Mouse (Mus musculus): Measurements from ENCODE around the gene Ercc2. TPM values are rescaled to one million over a fixed set of nuclear protein-coding genes. Genes with fewer than 3 reads are reported as not detected.
A peak's percentile ranks its signal among the peaks of the same experiment; 100 is the strongest.

The Ercc2 gene
- polyA plus RNA-seq, 1 experiment = 46.3 TPM

- H3K4me1 ChIP-seq (ENCODE audit: control insufficient read depth, insufficient read depth, low read length) = no peaks in the 10 kb centered on the region; the same call in 1 of the 2 replicates
- no peak overlapping the region for H3K27ac ChIP-seq (ENCODE audit: insufficient read depth, low read length)
- H3K27me3 ChIP-seq (ENCODE audit: control insufficient read depth, insufficient read depth, low read length) = no peaks in the 10 kb centered on the region; the same call in 1 of the 2 replicates
- TF ChIP-seq POLR2A (IDR thresholded peaks at IDR 0.05; ENCODE audit: borderline replicate concordance, insufficient read depth, low read length) (no peak), CTCF (IDR thresholded peaks at IDR 0.05; ENCODE audit: borderline replicate concordance, insufficient read depth, low read depth, low read length) (no peak)
- H3K4me3 ChIP-seq (replicated peaks; ENCODE audit: insufficient read depth, low read depth, low read length) = no peak overlapping the region
- no peak for DNase-seq
- 44% methylated on average over 9 of the region's 9 CpGs for WGBS
Observed at GRCm38 (mm10) chr7:19402535-19403112, 20.8 kb downstream of the Ercc2 start.

- Histone ChIP-seq H3K27me3 (ENCODE audit: control insufficient read depth, insufficient read depth, low read length) (no peaks in the 10 kb centered on the region; the same call in 1 of the 2 replicates), H3K4me3 (replicated peaks; ENCODE audit: insufficient read depth, low read depth, low read length) (no peak within 1 kb of the TSS), H3K27ac (ENCODE audit: insufficient read depth, low read length) (no peak within 1 kb of the TSS), H3K4me1 (ENCODE audit: control insufficient read depth, insufficient read depth, low read length) (no peaks in the 10 kb centered on the region; the same call in 1 of the 2 replicates)
- TF ChIP-seq CTCF (IDR thresholded peaks at IDR 0.05; ENCODE audit: borderline replicate concordance, insufficient read depth, low read depth, low read length) (no peak), POLR2A (IDR thresholded peaks at IDR 0.05; ENCODE audit: borderline replicate concordance, insufficient read depth, low read length) (no peak)
- DNase-seq = peak; percentile 35 to 43
- under 1% methylated on average over 62 of the region's 62 CpGs for WGBS
Observed at GRCm38 (mm10) chr7:19403731-19404296, 22.0 kb downstream of the Ercc2 start, which contains the start of gene Klc3. TSS of gene Klc3 (minus strand) at chr7:19404104.

- no peak for DNase-seq
- H3K4me3 ChIP-seq (replicated peaks; ENCODE audit: insufficient read depth, low read depth, low read length) = no peak within 1 kb of the TSS
- H3K27ac ChIP-seq (ENCODE audit: insufficient read depth, low read length) = no peak within 1 kb of the TSS
- TF ChIP-seq POLR2A (IDR thresholded peaks at IDR 0.05; ENCODE audit: borderline replicate concordance, insufficient read depth, low read length) (no peak), CTCF (IDR thresholded peaks at IDR 0.05; ENCODE audit: borderline replicate concordance, insufficient read depth, low read depth, low read length) (no peak)
- H3K4me1 ChIP-seq (ENCODE audit: control insufficient read depth, insufficient read depth, low read length) = no peaks in the 10 kb centered on the region; the same call in 1 of the 2 replicates
- no peaks in the 10 kb centered on the region; the same call in 1 of the 2 replicates for H3K27me3 ChIP-seq (ENCODE audit: control insufficient read depth, insufficient read depth, low read length)
- 34% methylated on average over 7 of the region's 7 CpGs for WGBS
Observed at GRCm38 (mm10) chr7:19404476-19404875, 22.7 kb downstream of the Ercc2 start, which contains the start of gene Ckm. TSS of gene Ckm (plus strand) at chr7:19404776.

- Histone ChIP-seq H3K27ac (ENCODE audit: insufficient read depth, low read length) (no peak overlapping the region), H3K27me3 (ENCODE audit: control insufficient read depth, insufficient read depth, low read length) (no peaks in the 10 kb centered on the region; the same call in 1 of the 2 replicates), H3K4me3 (replicated peaks; ENCODE audit: insufficient read depth, low read depth, low read length) (no peak overlapping the region), H3K4me1 (ENCODE audit: control insufficient read depth, insufficient read depth, low read length) (no peaks in the 10 kb centered on the region; the same call in 1 of the 2 replicates)
- peak; percentile 63 to 84 for DNase-seq
- WGBS = 4% methylated on average over 19 of the region's 19 CpGs
- TF ChIP-seq CTCF (IDR thresholded peaks at IDR 0.05; ENCODE audit: borderline replicate concordance, insufficient read depth, low read depth, low read length) (peak; percentile 94), POLR2A (IDR thresholded peaks at IDR 0.05; ENCODE audit: borderline replicate concordance, insufficient read depth, low read length) (no peak)
Observed at GRCm38 (mm10) chr7:19405417-19405816, 23.6 kb downstream of the Ercc2 start.

- H3K27ac ChIP-seq (ENCODE audit: insufficient read depth, low read length) = no peak overlapping the region
- H3K27me3 ChIP-seq (ENCODE audit: control insufficient read depth, insufficient read depth, low read length) = no peaks in the 10 kb centered on the region
- 53% methylated on average over 6 of the region's 6 CpGs for WGBS
- no peak for DNase-seq
- no peak overlapping the region for H3K4me3 ChIP-seq (replicated peaks; ENCODE audit: insufficient read depth, low read depth, low read length)
- TF ChIP-seq CTCF (IDR thresholded peaks at IDR 0.05; ENCODE audit: borderline replicate concordance, insufficient read depth, low read depth, low read length) (no peak), POLR2A (IDR thresholded peaks at IDR 0.05; ENCODE audit: borderline replicate concordance, insufficient read depth, low read length) (no peak)
- H3K4me1 ChIP-seq (ENCODE audit: control insufficient read depth, insufficient read depth, low read length) = no peaks in the 10 kb centered on the region
Observed at GRCm38 (mm10) chr7:19409753-19410152, 27.9 kb downstream of the Ercc2 start.

GRCm38 (mm10) chr7:19410766-19411344 lies 29.0 kb downstream of the Ercc2 start:
- no peak for DNase-seq
- 57% methylated on average over 11 of the region's 11 CpGs for WGBS
- TF ChIP-seq CTCF (IDR thresholded peaks at IDR 0.05; ENCODE audit: borderline replicate concordance, insufficient read depth, low read depth, low read length) = no peak
- no peak for TF ChIP-seq POLR2A (IDR thresholded peaks at IDR 0.05; ENCODE audit: borderline replicate concordance, insufficient read depth, low read length)

GRCm38 (mm10) chr7:19411783-19412182 lies 30.0 kb downstream of the Ercc2 start:
- no peak for TF ChIP-seq POLR2A (IDR thresholded peaks at IDR 0.05; ENCODE audit: borderline replicate concordance, insufficient read depth, low read length)
- no peak for TF ChIP-seq CTCF (IDR thresholded peaks at IDR 0.05; ENCODE audit: borderline replicate concordance, insufficient read depth, low read depth, low read length)
- no peaks in the 10 kb centered on the region for H3K27me3 ChIP-seq (ENCODE audit: control insufficient read depth, insufficient read depth, low read length)
- no peaks in the 10 kb centered on the region for H3K4me1 ChIP-seq (ENCODE audit: control insufficient read depth, insufficient read depth, low read length)
- no peak for DNase-seq
- no peak overlapping the region for H3K27ac ChIP-seq (ENCODE audit: insufficient read depth, low read length)
- 62% methylated on average over 5 of the region's 5 CpGs for WGBS
- no peak overlapping the region for H3K4me3 ChIP-seq (replicated peaks; ENCODE audit: insufficient read depth, low read depth, low read length)

More at GRCm38 (mm10) chr7:19410766-19411344, 29.0 kb downstream of the Ercc2 start:
- H3K27me3 ChIP-seq (ENCODE audit: control insufficient read depth, insufficient read depth, low read length) = no peaks in the 10 kb centered on the region
- H3K4me3 ChIP-seq (replicated peaks; ENCODE audit: insufficient read depth, low read depth, low read length) = no peak overlapping the region
- no peaks in the 10 kb centered on the region for H3K4me1 ChIP-seq (ENCODE audit: control insufficient read depth, insufficient read depth, low read length)
- H3K27ac ChIP-seq (ENCODE audit: insufficient read depth, low read length) = no peak overlapping the region

Data from cerebellum, adult 2 months (tissue).